Mouse (Mus musculus): ENCODE measurements around the gene Ppfibp1. TPM values are rescaled to one million over a fixed set of nuclear protein-coding genes. Genes with fewer than 3 reads are reported as not detected.

Ppfibp1 gene
- total RNA-seq, 2 experiments from 2014 or later, result 4.2 to 24.4 TPM

DNA sequence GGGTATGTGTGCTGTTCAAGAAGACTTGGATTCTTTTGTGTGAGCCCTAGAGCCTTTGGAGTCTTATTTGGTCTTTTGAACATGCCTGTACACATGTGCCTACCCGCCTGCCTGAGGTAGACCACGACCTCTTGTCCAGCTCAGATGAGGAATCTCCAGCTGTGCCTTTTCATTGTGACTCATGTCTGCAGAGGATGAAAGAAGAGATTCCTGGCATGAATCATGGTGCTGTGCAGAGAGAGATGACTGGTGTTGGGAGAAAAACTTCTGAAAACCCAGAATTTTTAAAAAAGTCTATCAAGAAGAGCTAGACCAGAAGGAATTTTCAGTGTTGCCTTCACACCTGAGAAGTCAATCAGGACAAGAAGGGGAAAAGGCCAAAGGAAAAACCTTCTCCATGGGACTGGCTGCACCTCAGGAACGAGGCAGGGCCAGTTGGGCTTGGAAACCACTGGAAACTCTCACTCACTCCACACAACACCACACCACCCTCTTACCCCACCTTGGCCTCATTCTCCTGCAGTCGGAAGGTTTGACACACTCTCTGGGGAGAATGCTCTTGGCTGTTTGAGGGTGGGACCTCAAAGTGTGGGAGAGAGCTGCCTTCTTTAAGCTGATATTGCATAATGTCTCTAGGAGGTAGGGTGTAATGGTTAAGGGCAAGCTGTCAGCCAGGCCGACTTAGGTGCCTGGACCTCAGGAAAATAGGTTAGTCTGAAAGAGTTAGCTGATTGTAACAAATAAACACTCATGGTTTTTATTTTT lies 21.6 kb downstream of the Ppfibp1 start:
- ATAC-seq (replicated peaks; ENCODE audit: low FRiP score, poor library complexity, severe bottlenecking), result no peak

DNA sequence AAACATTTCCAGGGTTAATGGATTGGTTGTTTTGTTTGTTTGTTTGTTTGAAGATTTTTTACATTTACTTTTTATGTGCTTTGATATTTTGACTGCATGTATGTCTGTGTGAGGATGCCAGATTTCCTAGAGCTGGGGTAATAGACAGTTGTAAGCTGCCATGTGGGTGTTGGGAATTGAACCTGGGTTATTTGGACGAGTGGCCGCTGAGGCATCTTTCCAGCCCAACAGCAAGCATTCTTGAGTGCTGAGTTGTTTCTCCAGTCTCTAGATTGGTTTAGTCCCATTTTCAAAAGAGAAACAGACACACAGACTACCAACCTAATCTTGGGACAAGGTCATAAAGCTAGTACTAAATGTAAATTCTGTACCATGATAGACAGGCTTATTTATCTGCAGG lies 22.5 kb downstream of the Ppfibp1 start:
- no peak for ATAC-seq (replicated peaks; ENCODE audit: low FRiP score, poor library complexity, severe bottlenecking)

DNA sequence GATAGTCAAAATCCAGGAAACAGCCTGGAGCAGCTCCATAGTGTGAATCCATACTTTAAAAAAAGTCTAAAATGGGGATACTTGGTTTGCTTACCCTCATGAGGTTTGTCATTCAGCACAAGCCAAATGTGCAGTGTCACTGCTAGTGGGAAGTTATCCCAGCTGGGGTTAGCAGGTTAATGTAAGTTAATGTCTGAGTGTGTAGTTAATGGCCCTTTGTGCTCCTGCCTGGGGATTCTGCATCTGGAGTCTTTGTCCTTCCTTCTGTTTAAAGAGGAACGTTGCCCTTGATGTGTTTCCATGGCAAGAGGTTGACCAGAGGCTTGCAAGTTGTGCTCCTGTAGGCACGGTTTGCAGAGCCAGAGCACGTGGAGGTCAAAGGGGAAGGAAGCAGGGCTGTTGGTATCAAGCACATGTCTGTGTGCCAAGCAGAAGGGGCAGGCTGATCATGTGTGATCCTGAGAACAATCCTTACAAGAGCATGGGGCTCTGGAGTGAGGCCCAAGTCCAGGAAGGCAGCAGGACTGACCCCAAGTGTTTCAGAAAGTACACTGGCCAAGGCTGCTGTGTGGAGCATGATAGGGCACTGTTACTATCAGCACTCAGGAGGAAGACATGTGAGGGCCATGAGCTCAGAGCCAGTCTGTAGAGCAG lies 24.7 kb downstream of the Ppfibp1 start:
- no peak for ATAC-seq (replicated peaks; ENCODE audit: low FRiP score, poor library complexity, severe bottlenecking)

DNA sequence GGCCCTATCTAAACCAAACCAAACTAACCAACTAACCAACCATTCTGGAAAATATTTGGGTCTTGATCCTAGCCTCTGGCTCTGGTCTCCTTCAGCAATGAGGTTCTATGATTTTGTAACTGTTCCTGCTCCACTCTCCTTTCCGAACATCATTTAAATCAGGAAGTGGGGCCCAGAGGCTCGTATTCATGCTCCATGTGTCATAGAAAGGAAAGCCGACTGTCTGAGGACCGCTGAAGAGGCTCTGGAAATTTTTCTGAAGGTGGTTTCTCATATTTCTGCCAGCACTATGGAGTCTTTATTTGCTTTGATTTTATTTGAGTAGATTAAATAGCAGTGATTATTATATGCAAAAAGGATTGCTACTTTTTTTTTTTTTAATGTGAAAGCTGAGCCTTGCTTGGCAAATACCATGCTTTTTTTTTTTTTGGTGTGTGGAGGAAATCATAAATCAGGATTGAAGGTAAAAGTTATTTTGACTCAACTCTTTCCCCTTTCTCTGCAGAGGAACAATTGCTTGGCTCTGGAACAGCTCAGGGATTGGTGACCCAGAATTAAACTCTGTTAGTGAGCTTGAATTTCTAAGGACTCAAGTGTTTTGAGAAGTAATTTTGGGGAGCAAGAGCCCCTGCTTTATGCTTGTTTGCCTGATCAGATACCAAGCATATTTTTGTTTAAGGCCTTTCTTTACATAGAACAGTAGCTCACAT lies 25.4 kb downstream of the Ppfibp1 start:
- ATAC-seq (replicated peaks; ENCODE audit: low FRiP score, poor library complexity, severe bottlenecking), result no peak

DNA sequence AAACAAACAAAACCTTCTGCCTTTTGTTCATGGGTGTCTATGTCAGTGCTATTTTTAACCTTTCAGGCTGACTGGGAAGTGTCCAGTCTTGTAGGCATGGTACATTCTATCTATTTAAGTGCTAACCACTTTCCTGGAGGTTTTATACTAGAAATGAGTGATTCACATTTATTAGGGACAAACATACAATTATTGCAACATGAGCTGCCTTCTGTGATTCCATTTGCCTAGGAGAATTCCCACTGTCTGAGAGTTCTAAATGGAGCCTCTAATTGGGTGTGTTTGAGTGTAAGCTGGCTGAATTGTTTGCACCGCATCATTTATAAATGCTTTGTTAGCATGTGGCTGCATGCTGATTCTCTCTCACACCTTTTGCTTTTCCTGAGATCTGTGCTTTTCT lies 27.5 kb downstream of the Ppfibp1 start:
- ATAC-seq (replicated peaks; ENCODE audit: low FRiP score, poor library complexity, severe bottlenecking), result no peak

DNA sequence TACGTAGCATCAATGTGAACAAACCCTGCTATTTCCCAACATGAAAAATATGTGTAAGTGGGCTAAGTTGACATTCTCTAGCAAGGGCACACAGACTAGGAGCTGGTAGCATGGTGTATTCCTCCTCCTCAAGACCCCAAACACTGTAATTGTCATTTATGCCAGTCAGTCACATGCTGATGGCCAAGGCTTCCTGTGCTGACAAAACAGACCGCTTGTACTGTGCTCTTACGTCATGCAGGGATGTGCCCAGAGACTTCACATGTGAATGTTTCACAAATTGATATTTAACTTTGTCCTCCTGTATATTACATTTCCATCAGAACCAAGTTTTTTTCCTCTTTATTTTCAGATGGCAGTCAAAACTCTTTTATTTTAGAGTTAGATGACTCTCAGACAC lies 29.1 kb downstream of the Ppfibp1 start:
- no peak for ATAC-seq (replicated peaks; ENCODE audit: low FRiP score, poor library complexity, severe bottlenecking)

DNA sequence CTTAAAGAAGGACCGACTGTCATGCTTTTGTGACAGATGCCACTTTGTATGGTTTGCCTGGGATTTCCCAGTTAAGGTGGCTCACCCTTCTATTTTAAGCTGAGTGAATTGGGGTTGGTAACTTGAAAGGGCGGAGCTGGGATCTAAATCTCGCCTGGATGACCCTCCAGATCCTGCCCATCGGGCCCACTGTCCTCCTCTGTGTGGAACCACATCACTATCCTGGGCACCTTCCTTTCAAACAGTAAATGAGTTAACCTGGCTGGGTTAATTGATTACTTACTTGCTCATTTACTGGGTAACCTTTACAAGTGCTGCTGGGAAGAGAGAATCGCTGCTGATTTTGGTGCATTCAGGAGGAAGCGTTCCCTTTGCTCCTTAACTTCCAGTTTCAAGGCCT lies 30.1 kb downstream of the Ppfibp1 start:
- no peak for ATAC-seq (replicated peaks; ENCODE audit: low FRiP score, poor library complexity, severe bottlenecking)

DNA sequence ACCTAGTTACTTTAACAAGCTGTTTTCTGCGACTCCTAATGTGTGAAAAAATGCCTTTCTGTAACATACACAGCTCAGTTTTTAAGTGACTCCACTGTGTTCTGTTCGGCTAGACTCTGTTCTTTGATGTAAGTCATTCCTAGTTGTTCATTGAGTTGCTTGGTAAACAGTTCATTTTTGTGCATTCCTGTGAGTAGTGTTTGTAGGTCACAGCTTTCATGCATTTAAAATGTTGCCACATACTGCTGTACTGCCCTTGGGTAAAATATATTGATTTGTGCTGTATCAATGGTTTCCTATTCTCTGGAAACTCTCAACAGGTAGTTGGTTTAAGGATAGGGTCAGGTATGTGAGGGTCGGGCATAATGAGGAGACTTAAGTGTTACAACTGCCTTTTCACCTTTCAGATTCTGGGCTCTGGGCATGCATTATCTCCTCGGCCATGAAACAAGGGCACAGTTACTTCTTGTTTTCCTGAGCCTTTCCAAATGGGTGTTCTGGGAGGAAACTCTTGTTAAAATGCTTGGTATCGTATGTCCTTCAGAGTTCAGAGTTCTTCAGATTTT lies 38.2 kb downstream of the Ppfibp1 start:
- no peak for ATAC-seq (replicated peaks; ENCODE audit: low FRiP score, poor library complexity, severe bottlenecking)

DNA sequence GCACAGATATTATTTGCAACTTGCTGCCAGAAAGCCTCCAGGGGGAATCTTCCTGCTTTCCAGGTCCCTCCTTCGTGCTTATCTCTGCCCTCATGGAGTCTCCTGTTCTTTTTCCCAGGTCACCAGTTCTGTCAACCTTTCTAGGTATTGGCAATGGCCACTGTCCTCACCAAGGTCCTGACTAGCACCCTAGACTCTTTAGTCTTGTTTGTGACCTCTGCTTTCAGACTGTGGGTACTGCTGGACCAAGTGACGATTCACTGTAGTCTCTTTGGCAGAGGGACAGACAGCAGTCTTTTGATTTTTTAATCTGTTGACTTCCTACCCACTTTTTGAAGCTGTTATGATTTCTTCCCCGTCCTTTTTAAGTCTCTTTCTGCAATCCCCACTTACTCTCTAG lies 39.8 kb downstream of the Ppfibp1 start:
- ATAC-seq (replicated peaks; ENCODE audit: low FRiP score, poor library complexity, severe bottlenecking), result no peak

DNA sequence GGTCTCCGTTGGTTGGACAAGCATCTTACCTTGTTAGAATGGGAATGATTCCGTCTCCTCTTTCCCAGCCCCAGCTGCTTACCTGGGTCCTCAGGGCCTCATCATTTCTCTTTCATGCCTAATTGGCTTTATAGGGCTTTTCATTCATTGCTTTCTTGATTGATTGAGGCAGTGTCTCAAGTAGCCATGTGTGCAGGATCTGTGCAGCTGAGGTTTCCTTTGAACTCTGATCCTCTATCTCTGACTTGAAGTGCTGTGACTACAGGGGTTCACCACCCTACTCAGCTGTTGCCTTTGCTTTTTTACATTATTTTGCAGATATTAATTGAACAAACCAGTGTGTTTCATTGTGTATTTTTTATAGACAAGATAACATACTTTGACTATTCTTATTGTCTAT lies 40.7 kb downstream of the Ppfibp1 start:
- ATAC-seq (replicated peaks; ENCODE audit: low FRiP score, poor library complexity, severe bottlenecking), result no peak

DNA sequence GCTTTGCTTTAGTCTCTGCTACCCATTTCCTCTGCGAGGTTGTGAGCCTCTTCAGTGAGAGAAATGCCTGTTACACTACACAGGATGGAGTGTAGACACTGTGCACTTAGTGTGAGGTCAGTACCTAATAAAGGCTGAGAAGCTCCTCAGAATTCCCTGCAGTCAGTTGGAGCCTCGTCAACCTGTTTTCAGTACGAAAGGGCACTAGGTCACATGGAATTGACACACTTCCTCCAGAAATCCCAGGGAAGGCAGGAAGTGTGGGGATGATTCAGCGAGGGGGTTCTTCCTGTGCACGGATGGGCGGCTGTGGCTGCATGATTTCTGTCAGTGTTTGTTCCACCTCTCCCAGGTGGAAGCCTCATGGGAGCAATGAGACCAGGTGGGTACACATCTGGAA lies 44.8 kb downstream of the Ppfibp1 start:
- ATAC-seq (replicated peaks; ENCODE audit: low FRiP score, poor library complexity, severe bottlenecking), result no peak

DNA sequence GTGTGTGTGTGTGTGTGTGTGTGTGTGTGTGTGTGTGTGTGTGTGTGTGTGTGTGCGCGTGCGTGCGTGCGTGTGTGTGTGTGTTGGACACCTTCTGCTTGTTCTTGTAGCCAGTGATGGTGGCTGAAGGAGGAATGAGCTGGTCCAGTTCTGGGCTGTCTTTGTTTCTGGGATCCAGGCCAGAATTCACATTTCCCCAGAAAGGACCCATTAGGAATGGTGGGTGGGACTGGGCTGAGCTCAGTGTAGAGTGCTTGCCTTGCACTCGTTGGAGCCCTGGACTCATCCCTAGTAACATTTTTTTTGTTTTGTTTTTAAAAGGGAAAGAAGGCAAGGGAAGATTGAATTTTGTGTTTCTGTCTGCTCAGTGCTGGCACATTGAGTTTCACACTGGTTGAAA lies 47.7 kb downstream of the Ppfibp1 start:
- ATAC-seq (replicated peaks; ENCODE audit: low FRiP score, poor library complexity, severe bottlenecking), result no peak

DNA sequence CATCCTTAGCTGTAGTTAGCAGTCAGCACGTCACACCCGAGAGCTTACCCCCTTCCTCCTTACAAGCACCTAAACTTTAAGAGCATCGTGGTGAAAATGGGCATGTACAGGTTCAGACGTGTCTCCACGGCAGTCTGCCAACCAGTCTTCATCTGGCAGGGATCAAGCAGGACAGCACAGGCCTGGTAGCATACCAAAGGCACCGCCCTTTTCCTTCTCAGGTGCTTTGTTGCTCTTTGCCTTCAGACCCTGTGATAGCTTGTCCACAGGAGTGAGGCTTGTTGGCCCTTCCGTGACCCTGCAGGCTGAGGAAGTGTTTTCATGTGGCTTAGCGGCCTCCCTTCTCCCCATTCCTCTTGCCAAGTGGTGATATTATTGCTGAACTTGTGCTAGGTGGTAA lies 50.7 kb downstream of the Ppfibp1 start:
- ATAC-seq (replicated peaks; ENCODE audit: low FRiP score, poor library complexity, severe bottlenecking), result no peak

DNA sequence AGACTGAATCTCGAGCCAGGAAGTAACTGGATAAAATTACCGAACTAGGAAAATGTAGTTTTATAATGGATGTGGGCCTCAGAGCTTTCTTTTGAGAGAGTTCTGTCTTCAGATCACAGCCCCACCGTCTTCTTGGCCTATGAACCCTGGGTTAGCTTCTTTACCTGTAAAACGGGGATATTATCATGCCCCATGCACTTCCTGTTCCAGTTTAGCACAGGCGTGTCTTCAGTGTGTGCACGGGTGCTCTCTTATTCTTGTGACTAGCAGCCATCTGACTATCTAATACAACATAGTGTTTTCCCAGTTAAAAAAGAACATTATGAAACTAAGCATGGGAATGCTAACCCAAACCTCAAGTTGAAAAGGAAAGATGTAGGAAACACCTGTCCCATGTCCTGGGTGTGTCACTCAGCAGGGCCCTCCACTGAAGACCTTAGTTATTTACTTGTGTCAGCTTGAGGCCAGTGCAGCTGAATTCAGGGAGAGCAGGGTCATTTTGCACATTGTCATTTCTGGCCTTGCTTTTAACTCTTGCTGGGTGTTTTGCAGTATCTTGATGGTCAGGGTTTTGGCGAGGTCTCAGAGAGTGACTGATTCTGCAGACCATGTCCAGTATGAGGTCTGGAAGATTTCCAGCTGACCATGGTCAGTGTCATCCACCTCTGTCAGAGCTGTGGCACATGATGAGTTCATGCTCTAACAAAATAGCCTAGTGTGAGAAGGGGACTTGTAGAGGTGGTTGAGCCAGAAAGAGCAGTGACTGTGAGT lies 53.4 kb downstream of the Ppfibp1 start:
- ATAC-seq (replicated peaks; ENCODE audit: low FRiP score, poor library complexity, severe bottlenecking), result no peak

DNA sequence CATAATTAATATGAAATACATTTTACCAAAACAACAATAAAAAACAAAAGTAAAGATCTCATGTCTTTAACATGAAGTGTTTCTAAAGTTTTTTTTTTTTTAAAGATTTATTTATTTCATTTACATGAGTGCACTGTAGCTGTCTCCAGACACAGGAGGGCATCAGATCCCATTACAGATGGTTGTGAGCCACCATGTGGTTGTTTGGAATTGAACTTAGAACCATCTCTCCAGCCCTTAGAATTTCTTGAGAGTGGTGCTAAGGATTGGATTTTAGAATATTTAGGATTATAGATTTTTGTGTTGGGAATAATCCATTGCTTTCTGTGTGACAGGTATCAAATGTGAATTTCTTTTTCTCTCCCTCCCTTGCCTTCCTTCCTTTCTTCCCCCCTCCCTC lies 55.7 kb downstream of the Ppfibp1 start:
- ATAC-seq (replicated peaks; ENCODE audit: low FRiP score, poor library complexity, severe bottlenecking), result no peak

DNA sequence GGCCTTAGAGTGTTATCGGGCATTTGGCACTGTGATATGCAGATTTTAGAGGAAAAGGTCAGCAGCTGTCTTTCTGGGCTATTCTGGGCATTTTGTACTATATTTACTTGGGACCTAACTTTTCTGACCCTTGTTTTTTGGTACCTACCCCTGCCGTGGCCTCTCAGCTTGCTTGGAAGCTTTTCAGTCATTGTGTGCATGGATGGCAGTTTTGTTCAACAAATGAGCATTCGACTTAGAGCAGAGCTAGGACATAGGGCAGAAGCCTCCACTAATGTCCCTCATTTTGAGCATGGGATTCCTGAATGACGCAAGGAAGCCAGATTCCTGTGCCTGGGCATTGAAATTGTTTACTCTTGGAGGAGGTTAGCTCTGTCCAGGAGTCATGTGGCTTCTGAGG lies 56.5 kb downstream of the Ppfibp1 start:
- ATAC-seq (replicated peaks; ENCODE audit: low FRiP score, poor library complexity, severe bottlenecking), result no peak

DNA sequence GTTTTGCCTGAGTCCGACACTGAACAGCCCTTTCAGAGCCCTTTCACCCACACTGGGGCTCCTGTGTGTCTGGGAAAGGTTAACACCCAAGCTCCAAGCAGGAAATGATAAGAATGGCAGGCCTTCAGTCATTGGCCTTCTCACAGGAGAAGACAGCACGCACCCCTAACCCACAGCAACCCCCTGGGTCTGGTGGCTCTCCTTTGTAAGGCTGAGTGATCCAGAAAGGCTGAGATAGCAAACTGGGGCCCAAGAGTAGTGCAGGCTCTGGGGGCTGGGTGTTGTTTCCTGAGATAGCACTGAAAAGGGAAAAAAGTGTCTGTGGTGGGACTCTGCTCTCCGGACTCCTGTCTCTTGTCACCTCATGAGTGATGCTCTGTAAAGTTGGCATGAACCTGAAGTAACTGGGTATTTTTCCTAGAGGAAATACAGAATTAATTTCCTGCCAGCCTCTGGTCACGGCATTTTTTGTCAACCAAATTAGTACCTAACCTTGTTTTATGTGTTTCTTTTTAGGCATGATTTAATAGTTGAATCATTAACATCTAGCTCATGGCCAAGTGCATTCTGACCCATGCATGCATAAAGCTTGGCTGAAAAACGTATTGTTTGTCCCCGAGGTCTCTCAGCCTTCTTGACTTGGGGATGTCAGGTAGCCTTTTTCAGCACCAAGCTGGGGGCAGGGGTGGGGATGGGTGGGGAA lies 58.2 kb downstream of the Ppfibp1 start:
- no peak for ATAC-seq (replicated peaks; ENCODE audit: low FRiP score, poor library complexity, severe bottlenecking)

DNA sequence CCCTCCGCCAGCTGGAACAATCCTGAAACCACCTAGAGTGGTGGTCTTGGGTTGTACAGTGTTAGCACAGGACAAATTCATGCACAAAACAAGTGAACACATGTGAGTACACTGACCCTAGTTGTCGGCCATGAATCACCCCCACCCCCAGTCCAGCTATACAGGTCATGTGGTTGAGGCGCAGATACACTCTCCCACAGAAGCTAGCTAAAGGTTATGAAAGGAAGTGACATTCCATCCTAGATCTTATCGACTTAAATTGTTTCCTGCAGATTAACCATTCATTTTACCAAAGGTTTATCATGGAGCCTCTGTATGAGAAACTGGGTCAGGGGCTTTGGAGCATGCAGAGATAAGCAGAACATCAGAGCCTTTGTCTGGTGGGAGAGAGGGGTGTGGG lies 58.9 kb downstream of the Ppfibp1 start:
- ATAC-seq (replicated peaks; ENCODE audit: low FRiP score, poor library complexity, severe bottlenecking), result no peak

DNA sequence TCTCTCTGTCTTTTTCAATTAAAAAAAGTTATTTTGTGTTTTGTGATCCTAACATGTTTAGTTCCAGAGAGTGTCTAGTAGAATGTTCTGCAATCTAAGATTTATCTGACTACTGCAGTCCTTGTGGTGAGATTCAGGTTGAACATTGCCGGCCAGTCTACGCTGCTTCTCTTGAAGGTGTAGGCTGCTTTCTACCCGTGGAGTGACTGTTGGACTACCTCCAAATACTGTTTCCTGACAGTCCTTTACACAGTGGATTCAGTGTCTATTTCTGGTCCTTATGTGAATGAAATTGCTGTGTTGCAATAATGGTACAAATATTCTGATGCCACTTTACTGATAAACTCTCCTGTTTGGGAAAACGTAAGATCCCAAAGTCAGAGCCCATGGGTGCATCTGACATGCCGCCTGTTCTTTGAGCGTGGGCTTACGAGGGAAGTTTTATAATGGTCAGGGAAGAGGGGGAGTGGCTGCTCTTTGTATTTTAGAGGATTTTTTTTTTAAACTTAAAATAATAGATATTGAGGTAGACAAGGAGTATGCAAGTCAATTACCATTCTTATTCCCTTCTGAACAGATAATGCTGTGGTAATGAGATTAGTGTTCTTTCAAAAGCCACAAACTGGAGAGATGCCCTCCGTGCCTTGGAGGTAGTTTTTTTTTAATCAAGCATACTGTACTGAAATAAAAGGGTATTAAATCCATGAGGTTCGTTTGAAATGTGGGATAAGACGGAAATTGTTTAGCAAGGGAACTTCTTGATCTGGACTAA lies 61.6 kb downstream of the Ppfibp1 start:
- ATAC-seq (replicated peaks; ENCODE audit: low FRiP score, poor library complexity, severe bottlenecking), result no peak
